Mouse (Mus musculus) MEL (cell line): ENCODE measurements around the gene Ucn2.

Experiments used
- BHLHE40 ChIP-seq: IDR thresholded peaks from 2 replicates; pipeline ENCODE4 v1.6.1; 2012; ENCODE audit warnings: low read depth, mild to moderate bottlenecking, inconsistent platforms, low read length, improper control_type of control experiment, borderline replicate concordance
- CTCF ChIP-seq, 3 experiments: IDR thresholded peaks in 2 of 3; conservative IDR thresholded peaks in 1 of 3; 2 replicates each; pipeline ENCODE4 v1.5.1; 2011 to 2012; ENCODE audit warnings: low read length in 3 of 3, low read depth in 2 of 3, mild to moderate bottlenecking in 2 of 3, improper control_type of control experiment in 1 of 3, inconsistent platforms in 1 of 3, mixed read lengths in 1 of 3, moderate library complexity in 1 of 3; ENCODE audit not compliant: control insufficient read depth in 1 of 3, insufficient read depth in 1 of 3, poor library complexity in 1 of 3, severe bottlenecking in 1 of 3
- E2F4 ChIP-seq: IDR thresholded peaks from 2 replicates; pipeline ENCODE4 v1.6.1; 2011; ENCODE audit warnings: low read depth, low read length, improper control_type of control experiment, borderline replicate concordance
- EP300 ChIP-seq, 2 experiments: IDR thresholded peaks; 2 replicates each; pipeline ENCODE4 v1.6.1; 2011; ENCODE audit warnings: improper control_type of control experiment in 2 of 2, low read length in 2 of 2, low read depth in 1 of 2, mild to moderate bottlenecking in 1 of 2
- GATA1 ChIP-seq: IDR thresholded peaks from 2 replicates; pipeline ENCODE4 v1.6.1; 2011; ENCODE audit warnings: low read depth, low read length, improper control_type of control experiment
- MAZ ChIP-seq: IDR thresholded peaks from 2 replicates; pipeline ENCODE4 v1.6.1; 2012; ENCODE audit warnings: low read depth, mild to moderate bottlenecking, inconsistent platforms, low read length, improper control_type of control experiment
- NRF1 ChIP-seq: IDR thresholded peaks from 2 replicates; pipeline ENCODE4 v1.6.1; 2014; ENCODE audit warnings: low read depth, mild to moderate bottlenecking, inconsistent platforms, low read length, improper control_type of control experiment, moderate library complexity; ENCODE audit not compliant: poor library complexity, insufficient read depth, severe bottlenecking
- POLR2A ChIP-seq, 2 experiments: IDR thresholded peaks; 2 replicates each; pipeline ENCODE4 v1.6.1; 2011 to 2012; ENCODE audit warnings: low read length in 2 of 2, mild to moderate bottlenecking in 2 of 2, control low read depth in 1 of 2, improper control_type of control experiment in 1 of 2, low read depth in 1 of 2, moderate library complexity in 1 of 2; ENCODE audit not compliant: control insufficient read depth in 1 of 2, insufficient read depth in 1 of 2, poor library complexity in 1 of 2
- SMC3 ChIP-seq: IDR thresholded peaks from 2 replicates; pipeline ENCODE4 v1.6.1; 2011; ENCODE audit warnings: low read depth, low read length, improper control_type of control experiment
- TAL1 ChIP-seq: IDR thresholded peaks from 2 replicates; pipeline ENCODE4 v1.6.1; 2012; ENCODE audit warnings: mild to moderate bottlenecking, inconsistent platforms, low read length, moderate library complexity, mixed read lengths
- UBTF ChIP-seq: IDR thresholded peaks from 2 replicates; pipeline ENCODE4 v1.6.1; 2012; ENCODE audit warnings: low read depth, mild to moderate bottlenecking, inconsistent platforms, low read length, improper control_type of control experiment, moderate library complexity, borderline replicate concordance; ENCODE audit not compliant: insufficient read depth
- USF2 ChIP-seq, 2 experiments: IDR thresholded peaks; 2 replicates each; pipeline ENCODE4 v1.6.1; 2011 to 2012; ENCODE audit warnings: improper control_type of control experiment in 2 of 2, low read length in 2 of 2, borderline replicate concordance in 1 of 2, inconsistent platforms in 1 of 2, low read depth in 1 of 2, mild to moderate bottlenecking in 1 of 2; ENCODE audit not compliant: insufficient read depth in 1 of 2
- ZC3H11A ChIP-seq: IDR thresholded peaks from 2 replicates; pipeline ENCODE4 v1.6.1; 2012; ENCODE audit warnings: low read depth, mild to moderate bottlenecking, inconsistent platforms, low read length, improper control_type of control experiment
- ZMIZ1 ChIP-seq: IDR thresholded peaks from 2 replicates; pipeline ENCODE4 v1.6.1; 2012; ENCODE audit warnings: low read depth, mild to moderate bottlenecking, inconsistent platforms, low read length, improper control_type of control experiment, moderate library complexity

DNA sequence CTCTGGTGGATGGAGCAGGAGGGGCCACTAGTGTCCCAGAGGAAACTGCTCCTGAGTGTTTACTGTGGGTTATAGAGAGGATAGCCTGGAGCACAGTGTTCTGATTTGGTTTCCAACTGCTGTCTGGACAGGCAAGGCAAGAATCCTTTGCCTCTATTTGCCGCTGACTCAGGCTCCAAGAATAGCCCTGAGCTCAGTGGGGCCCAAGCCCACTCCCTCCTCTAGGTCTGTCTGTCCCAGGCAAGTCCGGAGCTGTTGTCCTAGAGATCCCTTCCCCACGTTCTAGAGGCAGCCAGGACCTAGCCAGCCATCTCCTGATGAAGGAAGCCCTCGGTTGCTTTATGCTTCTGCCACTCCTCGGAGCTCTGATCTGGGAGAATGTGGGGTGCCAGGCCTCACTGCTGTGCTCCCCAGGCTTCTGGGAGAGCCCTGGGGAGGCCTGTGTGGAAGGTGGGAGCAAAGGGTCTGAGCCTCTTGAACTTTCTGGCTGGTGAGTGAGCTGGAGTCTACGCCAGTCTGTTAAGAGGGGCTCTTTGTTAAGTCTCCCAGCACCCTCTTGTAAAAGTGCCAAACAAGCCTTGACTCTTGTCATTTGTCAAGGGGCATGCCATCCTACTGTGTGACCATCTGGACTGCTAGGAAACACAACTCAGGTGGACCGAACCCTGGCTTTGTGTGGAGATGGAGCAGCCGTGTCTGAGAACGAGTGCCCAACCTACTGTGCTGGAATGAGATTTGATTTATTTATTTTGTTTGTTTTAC, 35.7 kb upstream of the Ucn2 start:
- TF ChIP-seq CTCF (IDR thresholded peaks at IDR 0.05 in 2 of 3, conservative IDR thresholded peaks at IDR 0.05 in 1 of 3; ENCODE audit: control insufficient read depth in 1 of 3, insufficient read depth in 1 of 3, low read depth in 2 of 3, low read length in 3 of 3, poor library complexity in 1 of 3, severe bottlenecking in 1 of 3) (no peak), NRF1 (no peak), SMC3 (no peak), ZMIZ1 (no peak), ZC3H11A (no peak), MAZ (no peak), UBTF (no peak), POLR2A (IDR thresholded peaks at IDR 0.05; ENCODE audit: control insufficient read depth in 1 of 2, insufficient read depth in 1 of 2, low read depth in 1 of 2, low read length in 2 of 2, poor library complexity in 1 of 2) (no peak), USF2 (IDR thresholded peaks at IDR 0.05; ENCODE audit: borderline replicate concordance in 1 of 2, insufficient read depth in 1 of 2, low read depth in 1 of 2, low read length in 2 of 2) (no peak), EP300 (IDR thresholded peaks at IDR 0.05; ENCODE audit: low read depth in 1 of 2, low read length in 2 of 2) (no peak), BHLHE40 (no peak), GATA1 (no peak), TAL1 (no peak), E2F4 (no peak)
